Mouse (Mus musculus): ENCODE data around the gene Adamts7. TPM values are rescaled to one million over a fixed set of nuclear protein-coding genes. Genes with fewer than 3 reads are reported as not detected.

Gene Adamts7
- polyA plus RNA-seq, 1 experiment from 2014 or later: 18.9 TPM

GRCm38 (mm10) chr9:90236817-90237216, 73.9 kb downstream of the Adamts7 start:
- no peak overlapping the region for H3K27ac ChIP-seq
- H3K36me3 ChIP-seq: peaks cover 23% of the 10 kb centered on the region
- H3K27me3 ChIP-seq: no peaks in the 10 kb centered on the region
- 96% methylated on average over 5 of the region's 5 CpGs for WGBS
- H3K4me1 ChIP-seq (replicated peaks): no peaks in the 10 kb centered on the region
- H3K9me3 ChIP-seq: 0 out of 2 replicates have a peak, but pooled peaks cover 3% of the 10 kb centered on the region
- no peak for ATAC-seq (ENCODE audit: insufficient number of reproducible peaks, insufficient read depth, low FRiP score, low TSS enrichment, low read depth)
- no peak overlapping the region for H3K4me2 ChIP-seq
- H3K9ac ChIP-seq (replicated peaks): no peak overlapping the region
- H3K4me3 ChIP-seq (replicated peaks): no peak overlapping the region

- peaks cover 23% of the 10 kb centered on the region for H3K36me3 ChIP-seq
- H3K4me2 ChIP-seq: no peak overlapping the region
- no peak for ATAC-seq (ENCODE audit: insufficient number of reproducible peaks, insufficient read depth, low FRiP score, low TSS enrichment, low read depth)
- no peak overlapping the region for H3K4me3 ChIP-seq (replicated peaks)
- H3K9ac ChIP-seq (replicated peaks): no peak overlapping the region
- H3K9me3 ChIP-seq: 0 out of 2 replicates have a peak, but pooled peaks cover 3% of the 10 kb centered on the region
- H3K27ac ChIP-seq: no peak overlapping the region
- no peaks in the 10 kb centered on the region for H3K27me3 ChIP-seq
- WGBS: 83% methylated on average over 9 of the region's 9 CpGs
- H3K4me1 ChIP-seq (replicated peaks): no peaks in the 10 kb centered on the region
Measured at GRCm38 (mm10) chr9:90237232-90238062, 74.6 kb downstream of the Adamts7 start.

- Histone ChIP-seq H3K9me3 (0 out of 2 replicates have a peak, but pooled peaks cover 3% of the 10 kb centered on the region), H3K4me1 (replicated peaks) (no peaks in the 10 kb centered on the region), H3K27ac (no peak overlapping the region), H3K27me3 (no peaks in the 10 kb centered on the region), H3K9ac (replicated peaks) (no peak overlapping the region), H3K4me3 (replicated peaks) (no peak overlapping the region), H3K4me2 (no peak overlapping the region), H3K36me3 (peaks cover 23% of the 10 kb centered on the region)
- ATAC-seq (ENCODE audit: insufficient number of reproducible peaks, insufficient read depth, low FRiP score, low TSS enrichment, low read depth): no peak
- WGBS: 85% methylated on average over 4 of the region's 4 CpGs
Measured at GRCm38 (mm10) chr9:90240560-90240959, 77.7 kb downstream of the Adamts7 start.

GRCm38 (mm10) chr9:90241041-90241440, 78.2 kb downstream of the Adamts7 start:
- H3K36me3 ChIP-seq: peaks cover 23% of the 10 kb centered on the region
- 0 out of 2 replicates have a peak, but pooled peaks cover 3% of the 10 kb centered on the region for H3K9me3 ChIP-seq
- H3K4me1 ChIP-seq (replicated peaks): no peaks in the 10 kb centered on the region
- ATAC-seq (ENCODE audit: insufficient number of reproducible peaks, insufficient read depth, low FRiP score, low TSS enrichment, low read depth): no peak
- H3K9ac ChIP-seq (replicated peaks): no peak overlapping the region
- H3K27ac ChIP-seq: no peak overlapping the region
- no peak overlapping the region for H3K4me3 ChIP-seq (replicated peaks)
- 89% methylated on average over 6 of the region's 6 CpGs for WGBS
- no peaks in the 10 kb centered on the region for H3K27me3 ChIP-seq
- no peak overlapping the region for H3K4me2 ChIP-seq

GRCm38 (mm10) chr9:90241618-90242017, 78.7 kb downstream of the Adamts7 start:
- Histone ChIP-seq H3K27ac (no peak overlapping the region), H3K4me2 (no peak overlapping the region), H3K36me3 (peaks cover 28% of the 10 kb centered on the region), H3K9ac (replicated peaks) (no peak overlapping the region), H3K9me3 (0 out of 2 replicates have a peak, but pooled peaks cover 3% of the 10 kb centered on the region), H3K4me3 (replicated peaks) (no peak overlapping the region), H3K4me1 (replicated peaks) (no peaks in the 10 kb centered on the region), H3K27me3 (no peaks in the 10 kb centered on the region)
- 66% methylated on average over 7 of the region's 7 CpGs for WGBS
- no peak for ATAC-seq (ENCODE audit: insufficient number of reproducible peaks, insufficient read depth, low FRiP score, low TSS enrichment, low read depth)

GRCm38 (mm10) chr9:90242291-90242690, 79.4 kb downstream of the Adamts7 start:
- ATAC-seq (ENCODE audit: insufficient number of reproducible peaks, insufficient read depth, low FRiP score, low TSS enrichment, low read depth): no peak

GRCm38 (mm10) chr9:90242855-90243254, 80.0 kb downstream of the Adamts7 start:
- no peak for ATAC-seq (ENCODE audit: insufficient number of reproducible peaks, insufficient read depth, low FRiP score, low TSS enrichment, low read depth)
- H3K9me3 ChIP-seq: 0 out of 2 replicates have a peak, but pooled peaks cover 3% of the 10 kb centered on the region
- no peaks in the 10 kb centered on the region for H3K27me3 ChIP-seq
- H3K4me3 ChIP-seq (replicated peaks): no peak overlapping the region
- H3K9ac ChIP-seq (replicated peaks): no peak overlapping the region
- WGBS: 85% methylated on average over 7 of the region's 7 CpGs
- no peak overlapping the region for H3K27ac ChIP-seq
- H3K36me3 ChIP-seq: peaks cover 34% of the 10 kb centered on the region
- no peaks in the 10 kb centered on the region for H3K4me1 ChIP-seq (replicated peaks)
- no peak overlapping the region for H3K4me2 ChIP-seq

More at GRCm38 (mm10) chr9:90242291-90242690, 79.4 kb downstream of the Adamts7 start:
- Histone ChIP-seq H3K4me1 (replicated peaks) (no peaks in the 10 kb centered on the region), H3K4me3 (replicated peaks) (no peak overlapping the region), H3K9me3 (0 out of 2 replicates have a peak, but pooled peaks cover 3% of the 10 kb centered on the region), H3K4me2 (no peak overlapping the region), H3K9ac (replicated peaks) (no peak overlapping the region), H3K27me3 (no peaks in the 10 kb centered on the region), H3K27ac (no peak overlapping the region), H3K36me3 (peaks cover 34% of the 10 kb centered on the region)
- 93% methylated on average over 6 of the region's 6 CpGs for WGBS

- Histone ChIP-seq H3K36me3 (peaks cover 31% of the 10 kb centered on the region), H3K4me3 (replicated peaks) (no peak overlapping the region), H3K4me2 (no peak overlapping the region), H3K27ac (no peak overlapping the region), H3K27me3 (no peaks in the 10 kb centered on the region), H3K9ac (replicated peaks) (no peak overlapping the region), H3K4me1 (replicated peaks) (no peaks in the 10 kb centered on the region), H3K9me3 (no peaks in the 10 kb centered on the region)
- 83% methylated on average over 15 of the region's 15 CpGs for WGBS
- no peak for ATAC-seq (ENCODE audit: insufficient number of reproducible peaks, insufficient read depth, low FRiP score, low TSS enrichment, low read depth)
Measured at GRCm38 (mm10) chr9:90244301-90245151, 81.7 kb downstream of the Adamts7 start.

- no peak overlapping the region for H3K27ac ChIP-seq
- WGBS: 92% methylated on average over 6 of the region's 6 CpGs
- H3K4me2 ChIP-seq: no peak overlapping the region
- H3K9me3 ChIP-seq: no peaks in the 10 kb centered on the region
- H3K36me3 ChIP-seq: peaks cover 25% of the 10 kb centered on the region
- ATAC-seq (ENCODE audit: insufficient number of reproducible peaks, insufficient read depth, low FRiP score, low TSS enrichment, low read depth): no peak
- no peak overlapping the region for H3K4me3 ChIP-seq (replicated peaks)
- no peaks in the 10 kb centered on the region for H3K27me3 ChIP-seq
- no peak overlapping the region for H3K9ac ChIP-seq (replicated peaks)
- H3K4me1 ChIP-seq (replicated peaks): no peaks in the 10 kb centered on the region
Measured at GRCm38 (mm10) chr9:90245206-90245605, 82.3 kb downstream of the Adamts7 start.

GRCm38 (mm10) chr9:90245781-90246180, 82.9 kb downstream of the Adamts7 start:
- no peak overlapping the region for H3K27ac ChIP-seq
- no peak for ATAC-seq (ENCODE audit: insufficient number of reproducible peaks, insufficient read depth, low FRiP score, low TSS enrichment, low read depth)
- H3K9me3 ChIP-seq: no peaks in the 10 kb centered on the region
- H3K4me1 ChIP-seq (replicated peaks): no peaks in the 10 kb centered on the region
- H3K27me3 ChIP-seq: no peaks in the 10 kb centered on the region
- no peak overlapping the region for H3K4me2 ChIP-seq
- WGBS: 95% methylated on average over 5 of the region's 5 CpGs
- H3K36me3 ChIP-seq: peaks cover 21% of the 10 kb centered on the region
- no peak overlapping the region for H3K9ac ChIP-seq (replicated peaks)
- H3K4me3 ChIP-seq (replicated peaks): no peak overlapping the region

- H3K36me3 ChIP-seq: peaks cover 18% of the 10 kb centered on the region; the same call in 1 of the 2 replicates
Measured at GRCm38 (mm10) chr9:90247316-90247715, 84.4 kb downstream of the Adamts7 start.

More at GRCm38 (mm10) chr9:90247316-90247715, 84.4 kb downstream of the Adamts7 start:
- ATAC-seq (ENCODE audit: insufficient number of reproducible peaks, insufficient read depth, low FRiP score, low TSS enrichment, low read depth): no peak
- Histone ChIP-seq H3K27me3 (no peaks in the 10 kb centered on the region), H3K4me3 (replicated peaks) (no peak overlapping the region), H3K4me1 (replicated peaks) (no peaks in the 10 kb centered on the region), H3K9ac (replicated peaks) (no peak overlapping the region), H3K9me3 (no peaks in the 10 kb centered on the region), H3K4me2 (no peak overlapping the region), H3K27ac (no peak overlapping the region)
- WGBS: 78% methylated on average over 7 of the region's 7 CpGs

Measured in limb, embryonic 12.5 days (tissue).